Mouse (Mus musculus) neural tube, embryonic 14.5 days (tissue): ENCODE measurements at regions not wholly inside any gene's neighbourhood (a gene's known extent, or its start where the extent isn't known, plus 50 kb on each side); places are given as distances from the start of the nearest gene placed in this dataset.
A peak's percentile ranks its signal among the peaks of the same experiment; 100 is the strongest.

Source experiments
- ATAC-seq: fragments of 200-750 bp; cut with Nextera tagmentation; 2 replicates; pipeline ENCODE4 v1.8.0; 2017; ENCODE audit warnings: low read depth, mild to moderate bottlenecking, moderate TSS enrichment, moderate library complexity
- H3K27ac ChIP-seq: fragments of 300-500 bp; sonication (generic); 2 replicates; pipeline ENCODE4 v1.5.1; 2014; ENCODE audit warnings: low read depth, mild to moderate bottlenecking, control low read depth, low read length, moderate library complexity, mixed read lengths
- H3K27me3 ChIP-seq: fragments of 300-500 bp; sonication (generic); 2 replicates; pipeline ENCODE4 v1.6.1; 2014; ENCODE audit warnings: low read length; ENCODE audit not compliant: control insufficient read depth, insufficient read depth
- H3K36me3 ChIP-seq: fragments of 300-500 bp; sonication (generic); 2 replicates; pipeline ENCODE4 v1.6.1; 2014; ENCODE audit warnings: low read length, mixed read lengths; ENCODE audit not compliant: control insufficient read depth, insufficient read depth
- H3K4me1 ChIP-seq: fragments of 300-500 bp; sonication (generic); 2 replicates; pipeline ENCODE4 v1.6.1; 2014; ENCODE audit warnings: low read length; ENCODE audit not compliant: control insufficient read depth, insufficient read depth
- H3K4me2 ChIP-seq: fragments of 300-500 bp; sonication (generic); 2 replicates; pipeline ENCODE4 v1.6.1; 2014; ENCODE audit warnings: mild to moderate bottlenecking, low read depth, low read length, control low read depth
- H3K4me3 ChIP-seq: fragments of 300-500 bp; sonication (generic); 2 replicates; pipeline ENCODE4 v1.5.1; 2014; ENCODE audit warnings: low read depth, low read length, control low read depth, mixed read lengths
- H3K9ac ChIP-seq: fragments of 300-500 bp; sonication (generic); replicated peaks from 2 replicates; pipeline ENCODE4 v1.6.1; 2014; ENCODE audit warnings: low read depth, mild to moderate bottlenecking, control low read depth, low read length, mixed read lengths
- H3K9me3 ChIP-seq: fragments of 300-500 bp; sonication (generic); 2 replicates; pipeline ENCODE4 v1.6.1; 2016; ENCODE audit warnings: low read length; ENCODE audit not compliant: control insufficient read depth
- WGBS: fragments of 180-500 bp; shearing (Covaris S2); extraction: QIAGEN DNeasy Blood & Tissue Kit; methylation state at CpG from one replicate; pipeline ENCODE4 v1.1.7; 2014; 5-methylcytosine and 5-hydroxymethylcytosine counted together

DNA sequence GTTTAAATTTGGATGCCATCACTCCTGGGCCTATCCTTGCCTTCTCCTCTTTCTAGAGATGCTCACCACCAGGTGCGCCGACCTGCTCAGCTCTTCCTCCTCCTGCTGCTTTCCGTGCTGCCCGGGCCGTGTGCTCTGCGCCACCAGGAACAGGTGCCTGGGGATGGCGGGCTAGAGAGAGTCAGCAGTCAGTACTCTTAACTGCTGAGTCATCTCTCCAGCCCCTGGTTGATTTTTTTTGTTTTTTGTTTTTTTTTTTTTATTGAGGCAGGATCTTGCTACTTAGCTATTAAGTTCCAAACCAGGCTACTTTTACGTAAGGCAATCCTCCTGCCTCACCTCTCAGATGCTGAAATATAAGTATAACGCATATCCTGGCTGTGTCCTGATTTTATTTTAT, 59.8 kb upstream of the Larp1 start:
- Histone ChIP-seq H3K27me3 (no peaks in the 10 kb centered on the region), H3K9ac (no peak overlapping the region), H3K4me3 (no peak overlapping the region), H3K27ac (no peak overlapping the region), H3K4me1 (no peaks in the 10 kb centered on the region), H3K36me3 (no peaks in the 10 kb centered on the region), H3K9me3 (no peaks in the 10 kb centered on the region), H3K4me2 (no peak overlapping the region)
- 74% methylated on average over 9 of the region's 9 CpGs for WGBS
- no peak for ATAC-seq

DNA sequence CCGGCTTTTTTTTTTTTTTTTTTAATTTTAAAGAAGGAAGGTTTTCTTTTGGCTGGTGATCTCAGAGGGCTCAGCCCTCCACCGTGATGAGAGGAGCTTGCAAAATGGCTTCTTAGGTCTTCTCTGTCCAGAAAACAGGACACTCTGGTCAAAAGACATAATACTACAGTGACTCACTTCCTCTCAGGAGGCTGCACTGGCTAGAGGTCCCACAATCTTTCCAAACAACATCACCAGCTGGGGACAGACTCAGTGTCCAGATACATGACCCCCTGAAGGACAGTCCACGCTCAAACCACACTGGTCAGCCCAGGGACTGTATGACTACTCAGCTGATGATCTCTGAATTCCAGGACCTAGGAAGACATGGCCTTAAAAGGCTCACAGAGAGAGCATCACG, 61.5 kb upstream of the Larp1 start:
- no peaks in the 10 kb centered on the region for H3K4me1 ChIP-seq
- H3K9me3 ChIP-seq: no peaks in the 10 kb centered on the region
- no peak for ATAC-seq
- H3K27ac ChIP-seq: no peak overlapping the region
- no peak overlapping the region for H3K4me3 ChIP-seq
- H3K27me3 ChIP-seq: no peaks in the 10 kb centered on the region
- no peaks in the 10 kb centered on the region for H3K36me3 ChIP-seq
- H3K9ac ChIP-seq: no peak overlapping the region
- WGBS: 87% methylated on average over 3 of the region's 4 CpGs
- H3K4me2 ChIP-seq: no peak overlapping the region

DNA sequence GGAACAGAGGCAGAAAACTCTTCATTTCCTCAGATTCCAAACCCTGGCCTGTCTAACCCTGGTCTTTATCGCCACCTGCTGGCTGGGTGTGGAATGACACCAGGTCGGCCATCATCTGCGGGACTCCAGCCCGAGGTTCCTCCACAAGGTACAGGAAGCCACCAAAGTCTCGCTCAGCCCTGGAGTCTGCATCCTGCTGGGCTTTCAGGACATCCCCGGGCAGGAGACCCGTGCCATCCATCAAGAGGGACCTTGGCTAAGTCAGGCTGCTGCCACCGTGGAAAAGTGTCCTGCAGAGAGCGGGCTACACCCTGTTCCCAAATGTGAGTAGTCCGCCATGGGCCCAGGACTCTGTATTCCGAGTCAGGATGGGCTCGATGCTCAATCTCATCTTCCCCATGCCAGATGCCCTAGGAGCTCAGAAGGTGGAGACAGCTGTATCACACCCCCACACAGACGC, 74.4 kb upstream of the Larp1 start:
- peak; percentile 65 for ATAC-seq
- peak overlapping the region; percentile 21; the same call in 1 of the 2 replicates for H3K4me2 ChIP-seq
- H3K36me3 ChIP-seq: no peaks in the 10 kb centered on the region
- no peaks in the 10 kb centered on the region for H3K27me3 ChIP-seq
- peaks cover 3% of the 10 kb centered on the region; the same call in 1 of the 2 replicates for H3K4me1 ChIP-seq
- H3K9me3 ChIP-seq: no peaks in the 10 kb centered on the region
- H3K9ac ChIP-seq: 0 out of 2 replicates have a peak overlapping the region, but pooled peaks have one; percentile 11
- 10% methylated on average over 13 of the region's 13 CpGs for WGBS
- no peak overlapping the region for H3K4me3 ChIP-seq
- H3K27ac ChIP-seq: no peak overlapping the region

DNA sequence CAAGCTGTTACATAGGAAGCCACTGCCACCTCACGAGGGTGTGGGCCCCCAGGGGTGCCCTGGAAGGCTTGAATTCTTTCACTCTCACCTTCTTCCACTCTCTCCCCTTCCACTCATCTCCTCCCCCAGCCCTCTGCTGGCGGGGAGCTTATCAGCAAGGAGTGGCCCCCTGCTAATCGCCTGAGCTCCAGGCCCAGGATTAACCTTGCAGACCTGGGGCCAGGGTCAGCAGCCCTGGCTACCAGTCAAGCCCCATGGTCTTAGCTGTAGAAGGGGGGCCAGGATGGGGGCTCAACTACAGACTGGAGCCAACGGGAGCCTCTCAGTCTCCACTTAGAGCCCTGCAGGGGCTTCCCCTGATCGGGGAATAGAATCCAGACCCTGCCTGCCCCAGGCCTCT, 75.8 kb upstream of the Larp1 start:
- Histone ChIP-seq H3K4me3 (no peak overlapping the region), H3K36me3 (no peaks in the 10 kb centered on the region), H3K9me3 (no peaks in the 10 kb centered on the region), H3K9ac (no peak overlapping the region), H3K27me3 (no peaks in the 10 kb centered on the region), H3K4me2 (no peak overlapping the region), H3K27ac (no peak overlapping the region), H3K4me1 (peaks cover 3% of the 10 kb centered on the region; the same call in 1 of the 2 replicates)
- WGBS: 23% methylated on average over 5 of the region's 5 CpGs
- ATAC-seq: no peak

DNA sequence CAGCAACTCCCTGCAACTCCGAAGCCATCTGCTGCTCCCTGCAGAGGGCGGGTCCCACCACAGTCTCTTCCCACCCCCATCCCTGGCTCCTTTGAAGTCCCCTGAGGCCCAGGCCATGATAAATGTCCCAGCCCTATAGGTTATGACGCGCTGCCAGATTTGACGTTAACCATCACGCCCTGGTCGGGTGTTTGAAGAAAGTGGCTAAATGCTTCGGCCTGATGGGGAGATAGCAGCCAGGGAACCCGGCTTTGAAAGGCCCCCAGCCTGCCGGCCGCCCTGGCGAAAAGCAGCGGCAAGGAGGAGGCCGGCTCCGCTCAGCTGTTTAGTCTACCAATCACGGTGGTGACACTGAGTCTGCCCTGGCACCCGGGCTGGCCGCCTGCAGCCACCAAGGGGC, 79.4 kb upstream of the Larp1 start:
- H3K27me3 ChIP-seq: no peaks in the 10 kb centered on the region
- no peak overlapping the region for H3K4me3 ChIP-seq
- peaks cover 3% of the 10 kb centered on the region; the same call in 1 of the 2 replicates for H3K4me1 ChIP-seq
- H3K27ac ChIP-seq: no peak overlapping the region
- no peaks in the 10 kb centered on the region for H3K36me3 ChIP-seq
- peak overlapping the region; percentile 28; the same call in 1 of the 2 replicates for H3K9ac ChIP-seq
- H3K9me3 ChIP-seq: no peaks in the 10 kb centered on the region
- no peak for ATAC-seq
- peak overlapping the region; percentile 35 for H3K4me2 ChIP-seq
- 4% methylated on average over 18 of the region's 18 CpGs for WGBS

DNA sequence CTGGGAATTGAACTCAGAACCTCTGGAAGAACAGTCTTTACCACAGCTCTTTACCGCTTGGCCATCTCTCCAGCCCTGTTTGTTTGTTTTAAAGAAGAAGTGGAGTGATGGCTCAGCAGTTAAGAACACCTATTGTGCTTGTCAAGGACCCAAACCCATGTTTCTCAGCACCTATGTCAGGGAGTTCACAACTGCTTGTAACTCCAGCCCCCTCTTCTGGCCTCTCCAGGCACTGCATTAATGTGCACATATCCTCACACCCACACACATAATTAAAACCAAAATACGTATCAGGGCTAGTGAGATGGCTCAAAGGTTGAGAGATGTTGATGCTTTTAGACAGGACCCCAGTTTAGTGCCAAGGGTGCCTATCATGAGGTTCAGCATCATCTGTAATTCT, 87.6 kb upstream of the Hand1 start:
- Histone ChIP-seq H3K4me3 (no peak overlapping the region), H3K9me3 (no peaks in the 10 kb centered on the region), H3K9ac (no peak overlapping the region), H3K27me3 (no peaks in the 10 kb centered on the region), H3K4me1 (no peaks in the 10 kb centered on the region), H3K36me3 (no peaks in the 10 kb centered on the region), H3K27ac (no peak overlapping the region), H3K4me2 (no peak overlapping the region)
- WGBS: 92% methylated on average over 2 of the region's 2 CpGs
- no peak for ATAC-seq

DNA sequence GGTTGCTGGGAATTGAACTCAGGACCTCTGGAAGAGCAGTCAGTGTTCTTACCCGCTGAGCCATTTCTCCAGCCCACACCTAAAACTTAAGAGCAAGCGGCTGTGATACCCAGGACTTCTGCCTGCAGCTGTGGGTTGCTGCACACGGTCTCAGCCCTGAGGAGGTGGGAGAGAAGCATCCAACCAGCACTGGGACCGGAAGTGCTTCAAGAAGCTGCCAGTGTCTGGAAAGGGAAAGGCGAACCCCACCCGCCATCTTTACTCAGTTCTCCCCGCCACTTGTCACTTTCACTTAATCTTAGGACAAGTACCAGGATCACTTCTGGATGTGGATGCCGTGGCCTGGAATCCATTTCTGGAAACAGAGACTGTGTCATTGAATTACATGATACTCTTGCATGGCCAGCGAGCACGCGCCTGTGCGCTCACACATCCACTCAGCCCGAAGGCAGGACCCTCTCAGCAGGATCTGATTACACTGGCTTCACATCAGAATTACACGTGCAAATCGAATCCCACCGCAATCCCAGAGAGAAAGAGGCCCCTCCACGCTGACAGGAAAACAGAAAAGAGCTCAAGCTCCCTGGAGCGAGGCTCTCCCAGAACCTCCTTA, 85.9 kb upstream of the Hand1 start:
- Histone ChIP-seq H3K4me1 (no peaks in the 10 kb centered on the region), H3K4me3 (no peak overlapping the region), H3K27ac (no peak overlapping the region), H3K4me2 (no peak overlapping the region), H3K27me3 (no peaks in the 10 kb centered on the region), H3K36me3 (no peaks in the 10 kb centered on the region), H3K9me3 (no peaks in the 10 kb centered on the region), H3K9ac (no peak overlapping the region)
- WGBS: 85% methylated on average over 18 of the region's 18 CpGs
- ATAC-seq: no peak

DNA sequence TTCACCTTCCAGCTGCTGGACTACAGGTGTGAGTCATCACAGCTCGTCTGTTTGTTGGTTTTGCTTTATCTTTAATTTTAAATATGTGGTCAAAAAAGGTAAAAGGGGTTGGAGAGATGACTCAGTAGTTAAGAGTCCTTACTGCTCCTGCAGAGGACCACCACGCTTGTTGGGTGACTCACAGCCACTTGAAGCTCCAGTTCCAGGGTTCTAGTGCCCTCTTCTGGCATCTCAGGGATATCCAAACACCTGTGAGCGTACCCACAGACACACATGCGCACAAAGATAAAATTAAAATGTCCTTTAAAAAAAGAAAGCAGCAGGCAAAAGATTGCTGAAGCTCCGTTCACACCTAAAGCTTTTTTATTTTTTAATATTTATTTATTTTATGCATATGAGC, 85.4 kb upstream of the Hand1 start:
- no peak for ATAC-seq
- Histone ChIP-seq H3K27ac (no peak overlapping the region), H3K36me3 (no peaks in the 10 kb centered on the region), H3K9ac (no peak overlapping the region), H3K4me2 (no peak overlapping the region), H3K4me1 (no peaks in the 10 kb centered on the region), H3K9me3 (no peaks in the 10 kb centered on the region), H3K27me3 (no peaks in the 10 kb centered on the region), H3K4me3 (no peak overlapping the region)
- WGBS: 75% methylated on average over 5 of the region's 5 CpGs

DNA sequence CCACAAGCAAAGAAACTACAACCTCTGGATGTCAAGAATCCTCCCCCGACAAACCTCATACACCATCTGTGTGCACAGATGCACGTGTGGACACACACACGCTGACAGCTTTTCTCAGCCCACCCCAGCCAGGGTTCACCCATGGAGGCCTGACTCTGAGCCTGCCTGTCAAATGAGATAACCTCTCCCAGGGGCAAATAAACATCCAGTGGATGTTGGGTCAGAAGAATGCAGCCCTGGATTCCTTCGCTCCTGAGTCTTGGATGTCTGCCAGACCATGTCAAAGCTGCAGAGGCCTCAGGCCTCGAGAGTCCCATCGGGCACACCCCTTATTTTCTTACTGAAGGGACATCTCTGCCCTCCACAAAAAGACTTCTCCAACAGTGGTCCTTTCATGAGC, 83.4 kb upstream of the Hand1 start:
- Histone ChIP-seq H3K4me1 (no peaks in the 10 kb centered on the region), H3K4me3 (no peak overlapping the region), H3K9ac (no peak overlapping the region), H3K4me2 (no peak overlapping the region), H3K27ac (no peak overlapping the region), H3K27me3 (no peaks in the 10 kb centered on the region), H3K9me3 (no peaks in the 10 kb centered on the region), H3K36me3 (no peaks in the 10 kb centered on the region)
- ATAC-seq: no peak
- 50% methylated on average over 6 of the region's 6 CpGs for WGBS
